Mouse (Mus musculus) erythroid progenitor cell, adult 5-6 weeks (primary cell): ENCODE results near the gene Adgrf4. TPM values are rescaled to one million over a fixed set of nuclear protein-coding genes. Genes with fewer than 3 reads are reported as not detected.

Experiments used
- ATAC-seq: replicated peaks from 2 replicates; pipeline ENCODE4 v1.8.0; 2016; ENCODE audit warnings: moderate number of reproducible peaks, mild to moderate bottlenecking, moderate TSS enrichment, inconsistent platforms; ENCODE audit not compliant: poor library complexity, low FRiP score, severe bottlenecking
- total RNA-seq, 2 experiments: library from RNA; stranded (forward) in 1 of 2; stranded (reverse) in 1 of 2; fragments of 150-400 nt in 1 of 2; fragments of 186-747, 209-891 nt in 1 of 2; gene quantifications; 2 replicates each; pipeline versions ENCODE4 v1.2.3 to v1.2.4; 2015 to 2017; ENCODE audit warnings: low replicate concordance in 2 of 2

The Adgrf4 gene
- total RNA-seq (2015; ENCODE audit: low replicate concordance): not detected in 2 replicates
- total RNA-seq (2017; ENCODE audit: low replicate concordance): not detected in 2 replicates

DNA sequence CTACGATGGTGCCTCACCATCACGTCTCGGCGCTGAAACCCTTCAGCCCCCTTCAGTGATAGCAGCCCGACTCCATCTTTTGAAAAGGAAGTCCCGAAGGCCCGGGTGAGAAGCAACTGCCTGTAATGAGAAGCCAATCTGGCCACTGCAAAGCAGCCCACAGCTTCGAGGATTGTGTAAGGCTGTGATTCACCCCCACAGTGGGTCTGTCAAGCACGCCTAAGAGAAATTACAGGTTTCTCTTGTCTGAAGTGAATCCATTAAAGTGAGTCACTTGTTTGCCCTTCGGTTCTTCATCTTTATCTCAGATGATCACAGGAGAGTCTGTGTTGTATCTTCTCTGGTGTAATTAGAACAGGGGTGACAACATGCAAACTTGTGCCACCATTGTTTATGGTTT is at the start of gene Adgrf4:
Adgrf4 (minus strand) TSS at position 149 of the 400 bp plus-strand sequence.
- ATAC-seq: no peak

DNA sequence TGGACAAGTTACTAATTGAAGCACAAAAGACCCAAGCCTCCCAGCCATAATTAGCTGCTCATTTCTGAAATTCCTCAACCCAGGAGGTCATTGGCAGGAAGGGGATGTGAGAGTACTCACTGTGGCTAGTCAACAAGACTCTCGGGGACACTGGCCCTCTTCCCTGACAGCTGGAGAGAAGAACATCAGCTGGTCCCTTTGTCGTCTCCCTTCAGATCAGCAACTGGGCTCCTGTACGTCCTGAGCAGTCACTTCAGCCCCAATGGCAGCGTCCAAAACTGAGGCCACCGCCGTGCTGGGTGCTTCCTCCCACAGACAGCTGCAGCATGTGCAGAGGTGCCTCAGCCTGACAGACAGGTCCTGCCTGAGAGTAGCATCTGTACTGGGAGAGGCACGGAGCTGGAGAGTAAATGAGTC is 49.7 kb upstream of the Adgrf4 start, which contains the start of gene Adgrf2:
Adgrf2 (minus strand) TSS at position 379 of the 417 bp plus-strand sequence.
- ATAC-seq: no peak

DNA sequence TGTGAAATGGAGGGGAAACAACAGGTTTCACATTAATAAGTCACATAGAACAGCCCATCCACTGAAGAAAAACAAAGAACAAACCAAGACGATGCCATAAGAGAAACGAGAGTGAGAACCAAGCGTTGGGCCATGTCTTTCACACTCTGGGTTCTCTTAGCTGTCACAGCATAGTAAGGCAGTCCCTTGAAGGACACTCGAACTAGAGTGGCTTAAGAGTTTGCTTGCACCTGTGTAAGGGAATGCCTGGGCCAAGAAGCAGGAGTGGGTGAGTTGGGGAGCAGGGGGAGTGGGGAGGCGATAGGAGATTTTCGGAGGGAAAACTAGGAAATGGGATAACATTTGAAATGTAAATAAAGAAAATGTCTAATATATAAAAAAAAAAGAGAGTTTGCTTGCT is 46.7 kb upstream of the Adgrf4 start:
- ATAC-seq: no peak

DNA sequence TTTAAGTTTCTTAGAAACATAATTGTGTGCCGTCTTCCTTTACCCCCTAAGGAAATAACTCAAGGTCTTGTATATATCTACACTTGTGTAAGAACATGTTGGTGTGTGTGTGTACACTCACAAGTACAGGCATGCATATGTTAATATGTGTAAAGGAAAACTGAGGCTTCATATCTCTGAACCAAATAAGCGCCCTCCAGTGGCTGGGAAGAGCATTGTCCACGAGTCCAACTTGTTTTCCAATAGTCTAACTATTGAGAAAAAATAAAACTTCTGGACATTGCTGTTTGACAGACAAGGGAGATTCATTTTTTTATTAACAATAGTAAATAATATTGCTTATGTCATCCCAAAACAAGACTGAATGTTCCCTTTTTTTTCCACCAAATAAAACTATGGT is 25.1 kb upstream of the Adgrf4 start:
- ATAC-seq: no peak

DNA sequence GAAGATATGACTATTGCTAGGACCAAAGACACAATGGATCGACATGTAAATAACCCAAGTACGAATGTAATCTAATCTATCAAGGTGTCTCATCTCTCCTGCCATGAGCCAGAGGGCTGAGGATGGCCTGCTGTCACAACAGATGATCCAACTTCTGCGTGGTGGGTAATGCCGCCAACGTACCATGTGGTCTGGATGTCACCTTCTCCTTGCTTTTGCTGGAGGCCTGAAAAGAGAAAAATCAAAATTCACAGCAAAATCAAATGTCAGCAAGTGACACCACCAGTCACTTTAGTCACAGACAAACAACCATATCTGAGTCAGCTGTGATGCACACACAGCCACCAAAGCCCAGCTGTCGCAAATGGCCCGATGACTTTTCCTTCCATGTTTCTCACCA is 22.9 kb upstream of the Adgrf4 start:
- ATAC-seq: no peak

DNA sequence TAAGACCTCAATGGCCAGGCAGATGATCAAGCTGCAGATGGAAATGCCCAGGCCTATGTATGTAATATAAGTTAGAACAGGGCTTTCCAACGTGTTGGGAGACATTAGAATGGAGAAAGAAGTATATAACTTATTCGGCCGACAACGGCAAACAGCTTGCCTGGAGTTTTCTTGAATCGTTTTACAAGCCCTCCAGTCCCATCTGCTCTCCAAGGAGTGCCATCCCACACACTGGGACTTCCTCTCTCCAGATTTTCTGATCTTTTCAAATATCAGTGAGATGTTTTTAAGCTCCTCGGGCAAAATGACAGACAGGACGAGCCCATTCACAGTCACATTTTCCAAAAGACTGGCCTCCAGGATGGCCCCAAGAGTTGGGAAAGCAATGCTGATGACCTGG is 18.6 kb upstream of the Adgrf4 start:
- ATAC-seq: no peak

DNA sequence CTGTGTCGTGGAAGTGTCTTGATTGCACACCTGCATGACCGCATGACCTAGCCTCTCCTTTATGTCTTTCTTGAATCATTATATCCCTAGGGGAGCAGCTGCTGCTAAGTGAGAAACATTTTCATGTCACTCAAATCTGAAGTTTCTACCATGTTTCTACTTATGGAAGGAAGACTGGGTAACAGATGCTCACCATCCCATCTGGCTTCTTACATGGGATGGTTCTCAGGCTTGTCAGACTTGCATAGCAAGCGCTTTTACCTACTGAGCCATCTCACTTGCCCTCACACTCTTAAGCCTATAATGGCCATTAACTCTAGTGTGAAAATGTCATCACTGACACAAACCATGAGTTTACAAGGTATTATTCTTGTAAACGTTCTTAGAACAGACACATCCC is 13.5 kb upstream of the Adgrf4 start:
- ATAC-seq: no peak

DNA sequence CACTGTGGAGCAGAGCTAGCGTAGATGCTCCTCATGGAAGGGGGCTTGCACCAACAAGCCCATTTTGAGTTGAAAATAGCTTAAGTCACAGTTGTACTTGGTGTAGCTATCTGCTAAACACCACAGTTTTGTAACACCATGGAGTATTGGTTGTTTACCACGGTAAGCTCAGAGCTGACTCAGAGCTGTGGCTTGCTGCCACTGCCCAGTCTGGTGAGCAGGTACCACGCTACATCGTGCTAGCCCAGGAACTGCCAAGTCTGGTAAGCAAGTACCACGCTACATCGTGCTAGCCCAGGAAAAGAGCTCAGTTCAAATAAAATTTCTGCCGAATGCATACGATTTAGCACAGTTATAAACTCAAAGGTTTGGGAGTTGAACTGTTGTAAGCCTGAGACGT is 10.1 kb upstream of the Adgrf4 start:
- ATAC-seq: no peak

DNA sequence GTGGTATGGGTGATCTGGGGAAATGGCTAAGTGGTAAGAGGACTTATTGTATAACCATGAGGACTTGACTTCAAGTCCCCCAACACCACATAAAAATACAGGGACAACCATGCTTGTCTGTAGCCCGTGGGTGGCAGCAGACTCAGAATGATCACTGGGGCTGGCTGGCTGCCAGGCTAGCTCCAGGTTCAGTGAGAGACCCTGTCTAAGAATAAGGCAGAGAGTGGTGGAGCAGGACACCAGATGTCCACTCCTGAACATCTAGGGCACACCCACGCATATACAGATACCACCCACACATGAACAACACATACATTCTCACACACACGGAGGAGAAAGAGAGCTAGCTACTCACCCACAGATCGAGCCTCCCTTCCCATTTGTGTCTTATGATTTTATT is 2.6 kb upstream of the Adgrf4 start:
- no peak for ATAC-seq

DNA sequence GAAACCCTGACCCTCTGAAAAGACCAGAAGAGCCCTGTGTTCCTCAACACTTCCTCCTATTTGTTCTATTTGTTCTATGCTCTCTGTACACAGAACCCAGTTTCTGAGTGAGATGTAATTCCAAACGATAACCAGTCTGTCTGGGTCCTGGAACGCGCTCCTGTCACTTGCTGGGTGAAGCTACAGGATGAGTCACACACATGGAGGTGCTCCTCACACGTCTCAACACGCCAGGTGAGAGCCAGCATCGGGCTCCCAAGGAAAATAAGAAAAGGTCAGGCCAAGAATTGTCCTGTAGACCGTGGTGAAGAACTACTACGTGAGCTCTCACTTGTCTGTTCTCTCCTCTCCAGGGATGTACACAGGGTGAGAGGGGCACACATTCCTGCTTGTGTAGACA is 1.6 kb downstream of the Adgrf4 start:
- ATAC-seq: no peak

DNA sequence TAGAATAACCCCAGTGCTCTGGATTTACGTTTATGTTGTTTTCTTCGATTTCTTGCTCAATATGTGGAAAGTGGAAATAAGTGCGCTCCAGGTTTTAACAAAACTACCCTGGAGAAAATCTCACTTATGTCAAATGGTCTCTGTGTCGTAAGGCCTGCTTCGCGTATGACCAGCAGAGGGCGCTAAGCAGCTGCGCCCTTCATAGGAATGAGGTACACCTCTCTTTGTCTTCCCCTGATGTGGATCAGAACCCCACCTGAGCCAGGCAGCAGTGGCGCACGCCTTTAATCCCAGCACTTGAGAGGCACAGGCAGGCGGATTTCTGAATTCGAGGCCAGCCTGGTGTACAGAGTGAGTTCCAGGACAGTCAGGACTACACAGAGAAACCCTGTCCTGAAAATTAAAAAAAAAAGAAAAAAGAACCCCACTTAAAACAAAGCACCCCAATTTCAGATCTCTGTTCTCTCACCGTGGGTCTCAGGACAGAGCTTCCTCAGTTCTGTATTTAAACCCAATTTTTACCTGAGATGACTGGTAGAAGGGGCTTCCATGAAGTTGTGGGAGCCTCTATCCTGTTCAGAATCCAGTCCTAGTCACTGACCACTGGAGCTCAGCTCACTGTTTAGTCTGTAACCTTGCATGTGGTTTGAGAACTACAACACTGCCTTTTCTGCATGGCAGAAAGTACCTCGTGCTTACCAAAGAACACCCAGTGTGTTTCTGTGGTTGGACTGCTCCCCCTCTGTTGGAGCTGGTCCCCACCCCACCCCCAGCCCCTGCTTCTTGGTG is 33.3 kb downstream of the Adgrf4 start:
- ATAC-seq: no peak

DNA sequence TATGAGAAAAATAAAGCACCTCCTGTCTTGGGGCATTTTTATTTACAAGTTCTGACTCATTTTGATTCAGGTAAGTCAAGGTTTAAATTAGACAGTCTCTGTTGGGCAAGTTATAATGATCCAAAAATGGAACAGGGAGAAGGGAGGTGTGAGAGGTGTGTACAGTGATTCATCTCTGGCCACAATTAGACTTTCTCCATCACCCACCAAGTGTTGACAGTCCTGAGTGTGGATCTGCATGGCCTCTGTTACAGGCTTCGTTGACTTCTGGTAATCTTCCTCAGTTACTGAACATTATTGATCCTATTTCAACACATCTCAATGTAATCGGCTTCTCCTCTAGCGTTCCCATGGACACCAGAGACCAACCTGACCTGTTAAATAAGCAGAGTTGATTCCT is 48.7 kb downstream of the Adgrf4 start:
- no peak for ATAC-seq

DNA sequence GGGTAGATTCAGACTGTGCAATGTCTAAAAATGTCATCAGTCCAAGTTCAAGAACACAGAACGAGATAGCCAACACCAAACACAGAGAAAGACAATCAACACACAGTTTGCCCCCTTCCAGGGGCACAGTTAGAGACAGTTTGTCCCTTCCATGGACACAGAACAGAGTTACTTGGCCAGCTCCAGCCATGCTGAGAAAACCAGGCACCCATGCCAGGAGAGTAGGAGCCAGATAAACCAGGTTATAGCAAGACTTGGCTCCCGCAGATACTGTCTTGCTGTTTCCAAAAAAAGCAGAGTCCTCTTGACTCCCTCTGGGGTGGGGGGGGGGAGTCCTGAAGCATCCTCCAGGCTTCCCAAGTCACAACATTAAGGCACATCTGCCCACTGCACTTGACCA is 61.9 kb downstream of the Adgrf4 start:
- ATAC-seq: no peak

DNA sequence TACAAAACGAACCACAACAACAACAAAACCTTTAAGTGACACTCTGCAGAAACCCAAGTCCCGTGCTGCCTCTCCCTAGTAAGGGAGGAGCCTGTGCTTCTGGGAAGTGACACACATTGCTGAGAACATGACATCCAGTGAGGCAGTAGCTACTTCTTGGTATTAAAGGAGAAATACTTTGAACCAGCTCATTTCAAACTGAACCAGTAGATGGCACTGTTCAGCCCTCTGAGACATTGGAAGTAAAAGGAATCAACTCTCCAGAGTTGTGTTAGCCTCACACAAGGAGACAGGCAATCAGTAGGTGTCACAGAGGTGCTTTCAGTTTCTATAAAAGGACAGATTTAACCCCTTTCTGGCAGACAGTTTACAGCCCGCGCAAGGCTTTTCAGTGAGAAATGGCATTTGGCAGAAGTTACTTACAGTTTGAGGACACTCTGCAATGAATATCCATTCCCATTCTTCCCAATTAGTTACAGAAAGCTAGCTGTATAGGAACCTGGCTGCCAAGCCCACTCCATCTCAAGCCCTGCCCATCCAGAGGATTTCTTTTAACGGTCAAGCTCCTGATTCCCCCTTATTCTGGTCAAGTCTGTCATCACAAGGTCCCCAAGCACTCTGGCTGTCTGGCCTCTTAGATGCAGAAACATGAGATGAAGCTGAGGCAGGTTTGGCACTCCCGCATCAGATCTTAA is 78.9 kb downstream of the Adgrf4 start:
- ATAC-seq: no peak

DNA sequence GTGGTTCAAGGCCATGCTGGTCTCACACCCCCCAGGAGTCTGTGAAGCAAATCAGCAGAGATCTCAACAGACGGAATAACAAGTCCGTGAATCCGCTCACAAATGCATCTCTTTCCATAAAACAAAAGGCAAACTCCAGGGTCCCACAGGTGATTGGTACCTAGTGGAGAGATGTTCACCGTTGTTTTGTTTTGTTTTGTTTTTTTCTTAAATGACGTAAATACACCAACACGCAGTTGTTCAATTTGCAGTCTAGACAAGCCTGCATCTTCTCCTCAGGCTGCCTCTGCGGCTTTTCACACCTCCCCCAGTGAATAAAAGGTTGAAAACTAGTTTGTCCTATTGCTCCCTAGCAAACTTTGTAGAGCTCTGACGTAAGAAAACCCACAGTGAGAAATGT is 80.8 kb downstream of the Adgrf4 start, which contains the start of gene Opn5:
Opn5 (minus strand) TSS at position 101 of the 400 bp plus-strand sequence.
- no peak for ATAC-seq

DNA sequence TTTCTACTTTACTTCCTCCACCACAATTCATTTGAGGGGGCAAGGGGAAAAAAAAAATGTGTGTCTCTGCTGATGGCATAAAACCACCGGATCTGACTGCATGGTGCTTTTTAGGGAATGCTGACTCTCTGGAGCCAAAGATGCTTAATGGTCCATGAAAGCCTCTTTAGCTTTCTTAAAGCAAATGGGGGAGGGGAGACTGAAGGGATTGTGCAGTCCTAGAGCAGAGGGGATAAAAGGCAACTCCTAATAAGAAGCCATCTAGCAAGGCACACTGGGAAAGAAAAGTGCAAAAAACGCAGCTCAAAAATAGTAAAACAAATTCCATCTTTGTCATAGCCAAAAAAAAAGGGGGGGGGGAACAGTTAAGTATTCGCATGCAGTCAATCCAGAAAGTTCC is 83.8 kb downstream of the Adgrf4 start:
- ATAC-seq: no peak

Other genes with a start within 250 kb of the Adgrf4 start
- gene Opn5, start 80.9 kb downstream of the Adgrf4 start, total RNA-seq (2015; ENCODE audit: low replicate concordance): not detected in 2 replicates
- not detected in 2 replicates for gene Opn5, start 80.9 kb downstream of the Adgrf4 start, total RNA-seq (2017; ENCODE audit: low replicate concordance)
- not detected in 2 replicates for gene Adgrf2, start 49.9 kb upstream of the Adgrf4 start, total RNA-seq (2015; ENCODE audit: low replicate concordance)
- not detected in 2 replicates for gene Adgrf2, start 49.9 kb upstream of the Adgrf4 start, total RNA-seq (2017; ENCODE audit: low replicate concordance)
- 15.5 and 32.7 TPM in 2 replicates for gene Cd2ap, start 184.4 kb upstream of the Adgrf4 start, total RNA-seq (2015; ENCODE audit: low replicate concordance)
- 13.3 and 17.2 TPM in 2 replicates for gene Cd2ap, start 184.4 kb upstream of the Adgrf4 start, total RNA-seq (2017; ENCODE audit: low replicate concordance)